Mouse (Mus musculus) right cerebral cortex, postnatal 4 days (tissue): ENCODE results near the gene Btbd2.
A peak's percentile ranks its signal among the peaks of the same experiment; 100 is the strongest.
"Not testable (repeated sequence)": the region's sequence is repeated elsewhere in the genome, so short reads cannot be mapped to it uniquely, and the experiment has no call there.

Experiments used
- DNase-seq: peaks from one replicate; pipeline ENCODE4 v3.0.0-alpha.2; 2022

The Btbd2 gene

GRCm38 (mm10) chr10:80669018-80669417 lies 12.1 kb upstream of the Btbd2 start:
- no peak for DNase-seq

- DNase-seq, result no peak
These were observed 11.7 kb upstream of the Btbd2 start for GRCm38 (mm10) chr10:80668614-80669013.

- no peak for DNase-seq
These were observed 10.1 kb upstream of the Btbd2 start for GRCm38 (mm10) chr10:80666837-80667412.

- DNase-seq, result no peak
These were observed 9.3 kb upstream of the Btbd2 start for GRCm38 (mm10) chr10:80665981-80666733.

- DNase-seq, result no peak
These were observed 8.6 kb upstream of the Btbd2 start for GRCm38 (mm10) chr10:80665459-80665858.

- no peak for DNase-seq
These were observed 8.1 kb upstream of the Btbd2 start for GRCm38 (mm10) chr10:80665016-80665380.

GRCm38 (mm10) chr10:80664197-80665015 lies 7.5 kb upstream of the Btbd2 start:
- DNase-seq, result no peak

GRCm38 (mm10) chr10:80663485-80664196 lies 6.8 kb upstream of the Btbd2 start:
- DNase-seq, result no peak

GRCm38 (mm10) chr10:80661149-80661548 lies 4.3 kb upstream of the Btbd2 start:
- peak; percentile 64 for DNase-seq

GRCm38 (mm10) chr10:80659213-80659612 lies 2.3 kb upstream of the Btbd2 start:
- peak; percentile 89 for DNase-seq

GRCm38 (mm10) chr10:80658841-80659202 lies 2.0 kb upstream of the Btbd2 start:
- DNase-seq, result no peak

- DNase-seq, result no peak
These were observed 1.4 kb upstream of the Btbd2 start for GRCm38 (mm10) chr10:80658194-80658840.

- peak; percentile 99 for DNase-seq
These were observed 575 bp downstream of the Btbd2 start for GRCm38 (mm10) chr10:80656130-80656862.

GRCm38 (mm10) chr10:80655406-80656129 lies 1.3 kb downstream of the Btbd2 start:
- no peak for DNase-seq

- DNase-seq, result no peak
These were observed 2.0 kb downstream of the Btbd2 start for GRCm38 (mm10) chr10:80654866-80655265.

- no peak for DNase-seq
These were observed 3.6 kb downstream of the Btbd2 start for GRCm38 (mm10) chr10:80653156-80653720.

GRCm38 (mm10) chr10:80650392-80650791 lies 6.5 kb downstream of the Btbd2 start:
- no peak for DNase-seq

- not testable (repeated sequence) for DNase-seq
These were observed 7.0 kb downstream of the Btbd2 start for GRCm38 (mm10) chr10:80649910-80650309.

GRCm38 (mm10) chr10:80646936-80647335 lies 9.9 kb downstream of the Btbd2 start:
- no peak for DNase-seq

- DNase-seq, result no peak
These were observed 21.5 kb downstream of the Btbd2 start for GRCm38 (mm10) chr10:80635345-80635744.

- DNase-seq, result no peak
These were observed 27.9 kb downstream of the Btbd2 start for GRCm38 (mm10) chr10:80628925-80629324.
